Mouse (Mus musculus) liver, embryonic 11.5 days (tissue): ENCODE data around the gene Myh4. TPM values are rescaled to one million over a fixed set of nuclear protein-coding genes. Genes with fewer than 3 reads are reported as not detected.

Experiments used
- ATAC-seq: fragments of 200-750 bp; cut with Nextera tagmentation; replicated peaks from 2 replicates; pipeline ENCODE4 v1.8.0; 2017; ENCODE audit warnings: moderate number of reproducible peaks, mild to moderate bottlenecking, moderate TSS enrichment, moderate library complexity; ENCODE audit not compliant: low FRiP score
- DNase-seq: peaks from one replicate; pipeline ENCODE4 v3.0.0-alpha.2; 2017; ENCODE audit warnings: low spot score
- H3K27ac ChIP-seq: fragments of 300-500 bp; sonication (generic); 2 replicates; pipeline ENCODE4 v1.5.1; 2014; ENCODE audit warnings: mild to moderate bottlenecking, low read depth, low read length, control low read depth
- H3K27me3 ChIP-seq: fragments of 300-500 bp; sonication (generic); replicated peaks from 2 replicates; pipeline ENCODE4 v1.6.1; 2014; ENCODE audit warnings: low read length, mixed read lengths; ENCODE audit not compliant: control insufficient read depth, insufficient read depth
- H3K36me3 ChIP-seq: fragments of 300-500 bp; sonication (generic); 2 replicates; pipeline ENCODE4 v1.6.1; 2014; ENCODE audit warnings: mild to moderate bottlenecking, low read length, moderate library complexity, mixed read lengths; ENCODE audit not compliant: control insufficient read depth, insufficient read depth
- H3K4me1 ChIP-seq: fragments of 300-500 bp; sonication (generic); replicated peaks from 2 replicates; pipeline ENCODE4 v1.6.1; 2014; ENCODE audit warnings: low read length, mixed read lengths; ENCODE audit not compliant: control insufficient read depth, insufficient read depth
- H3K4me2 ChIP-seq: fragments of 300-500 bp; sonication (generic); 2 replicates; pipeline ENCODE4 v1.6.1; 2014; ENCODE audit warnings: mild to moderate bottlenecking, control low read depth, moderate library complexity
- H3K4me3 ChIP-seq: fragments of 300-500 bp; sonication (generic); 2 replicates; pipeline ENCODE4 v1.5.1; 2014; ENCODE audit warnings: low read depth, low read length, control low read depth
- H3K9ac ChIP-seq: fragments of 300-500 bp; sonication (generic); 2 replicates; pipeline ENCODE4 v1.6.1; 2014; ENCODE audit warnings: low read depth, low read length, control low read depth
- H3K9me3 ChIP-seq: fragments of 300-500 bp; sonication (generic); 2 replicates; pipeline ENCODE4 v1.6.1; 2016; ENCODE audit warnings: low read length, inconsistent platforms, mixed read lengths; ENCODE audit not compliant: control insufficient read depth
- WGBS: fragments of 180-500 bp; shearing (Covaris S2); extraction: QIAGEN DNeasy Blood & Tissue Kit; methylation state at CpG from one replicate; pipeline ENCODE4 v1.1.7; 2014; 5-methylcytosine and 5-hydroxymethylcytosine counted together
- polyA plus RNA-seq: library from polyadenylated mRNA; unstranded; fragments of >200 nt; fragmentation: Nextera tagmentation; extraction: Ambion mirVana; gene quantifications from 2 replicates; pipeline ENCODE4 v1.2.1, GENCODE M21; 2014

Gene Myh4
- not detected in 2 replicates for polyA plus RNA-seq

GRCm38 (mm10) chr11:67237481-67238079 lies at the start of gene Myh4:
Myh4 (plus strand) TSS chr11:67238029.
- DNase-seq (no peak), ATAC-seq (no peak)
- no peaks in the 10 kb centered on the region for H3K36me3 ChIP-seq
- no peaks in the 10 kb centered on the region for H3K9me3 ChIP-seq
- WGBS, result 79% methylated on average over 5 of the region's 5 CpGs
- no peak within 1 kb of the TSS for H3K9ac ChIP-seq
- H3K27me3 ChIP-seq, result no peaks in the 10 kb centered on the region
- H3K4me2 ChIP-seq, result no peak within 1 kb of the TSS
- no peaks in the 10 kb centered on the region for H3K4me1 ChIP-seq
- no peak within 1 kb of the TSS for H3K27ac ChIP-seq
- H3K4me3 ChIP-seq, result no peak within 1 kb of the TSS

- DNase-seq (no peak), ATAC-seq (no peak)
- Histone ChIP-seq H3K4me1 (no peaks in the 10 kb centered on the region), H3K27ac (no peak overlapping the region), H3K9ac (no peak overlapping the region), H3K36me3 (no peaks in the 10 kb centered on the region), H3K9me3 (no peaks in the 10 kb centered on the region), H3K27me3 (no peaks in the 10 kb centered on the region), H3K4me3 (no peak overlapping the region), H3K4me2 (no peak overlapping the region)
- 72% methylated on average over 10 of the region's 10 CpGs for WGBS
Observed at GRCm38 (mm10) chr11:67190316-67190715, 47.5 kb upstream of the Myh4 start.

- H3K9me3 ChIP-seq, result no peaks in the 10 kb centered on the region
- no peaks in the 10 kb centered on the region for H3K4me1 ChIP-seq
- H3K4me3 ChIP-seq, result no peak overlapping the region
- H3K27ac ChIP-seq, result no peak overlapping the region
- no peaks in the 10 kb centered on the region for H3K36me3 ChIP-seq
- no peak overlapping the region for H3K9ac ChIP-seq
- DNase-seq (no peak), ATAC-seq (no peak)
- no peak overlapping the region for H3K4me2 ChIP-seq
- H3K27me3 ChIP-seq, result no peaks in the 10 kb centered on the region
- WGBS, result 82% methylated on average over 2 of the region's 2 CpGs
Observed at GRCm38 (mm10) chr11:67190814-67191213, 47.0 kb upstream of the Myh4 start.

GRCm38 (mm10) chr11:67191496-67191895 lies 46.3 kb upstream of the Myh4 start:
- Histone ChIP-seq H3K4me3 (no peak overlapping the region), H3K36me3 (no peaks in the 10 kb centered on the region), H3K27me3 (no peaks in the 10 kb centered on the region), H3K9ac (no peak overlapping the region), H3K9me3 (no peaks in the 10 kb centered on the region), H3K27ac (no peak overlapping the region), H3K4me2 (no peak overlapping the region), H3K4me1 (no peaks in the 10 kb centered on the region)
- no peak for ATAC-seq
- 85% methylated on average over 14 of the region's 14 CpGs for WGBS
- no peak for DNase-seq

- no peak overlapping the region for H3K4me3 ChIP-seq
- no peak overlapping the region for H3K4me2 ChIP-seq
- no peak overlapping the region for H3K27ac ChIP-seq
- no peak overlapping the region for H3K9ac ChIP-seq
- no peaks in the 10 kb centered on the region for H3K36me3 ChIP-seq
- no peak for ATAC-seq
- H3K9me3 ChIP-seq, result no peaks in the 10 kb centered on the region
- no peaks in the 10 kb centered on the region for H3K27me3 ChIP-seq
- no peaks in the 10 kb centered on the region for H3K4me1 ChIP-seq
- 50% methylated on average over 1 of the region's 1 CpGs for WGBS
- no peak for DNase-seq
Observed at GRCm38 (mm10) chr11:67199321-67199720, 38.5 kb upstream of the Myh4 start.

- Histone ChIP-seq H3K4me1 (no peaks in the 10 kb centered on the region), H3K4me2 (no peak within 1 kb of the TSS), H3K9me3 (no peaks in the 10 kb centered on the region), H3K36me3 (no peaks in the 10 kb centered on the region), H3K4me3 (no peak within 1 kb of the TSS), H3K9ac (no peak within 1 kb of the TSS), H3K27ac (no peak within 1 kb of the TSS), H3K27me3 (no peaks in the 10 kb centered on the region)
- ATAC-seq (no peak), DNase-seq (no peak)
- WGBS, result 75% methylated on average over 4 of the region's 4 CpGs
Observed at GRCm38 (mm10) chr11:67199752-67200151, 38.1 kb upstream of the Myh4 start, which contains the start of gene Myh1. Myh1 (plus strand) TSS chr11:67200052.

- Histone ChIP-seq H3K36me3 (no peaks in the 10 kb centered on the region), H3K4me1 (no peaks in the 10 kb centered on the region), H3K27me3 (no peaks in the 10 kb centered on the region), H3K9me3 (no peaks in the 10 kb centered on the region), H3K4me3 (no peak overlapping the region), H3K4me2 (no peak overlapping the region), H3K9ac (no peak overlapping the region), H3K27ac (no peak overlapping the region)
- no peak for DNase-seq
- ATAC-seq, result no peak
- 77% methylated on average over 3 of the region's 3 CpGs for WGBS
Observed at GRCm38 (mm10) chr11:67204766-67205165, 33.1 kb upstream of the Myh4 start.

GRCm38 (mm10) chr11:67221803-67222202 lies 16.0 kb upstream of the Myh4 start:
- Histone ChIP-seq H3K36me3 (no peaks in the 10 kb centered on the region), H3K4me1 (no peaks in the 10 kb centered on the region), H3K27me3 (no peaks in the 10 kb centered on the region), H3K4me2 (no peak overlapping the region), H3K9me3 (no peaks in the 10 kb centered on the region), H3K4me3 (no peak overlapping the region), H3K9ac (no peak overlapping the region), H3K27ac (no peak overlapping the region)
- DNase-seq (no peak), ATAC-seq (no peak)
- 85% methylated on average over 8 of the region's 8 CpGs for WGBS

- Histone ChIP-seq H3K27ac (no peak overlapping the region), H3K9ac (no peak overlapping the region), H3K36me3 (no peaks in the 10 kb centered on the region), H3K9me3 (no peaks in the 10 kb centered on the region), H3K4me1 (no peaks in the 10 kb centered on the region), H3K4me2 (no peak overlapping the region), H3K4me3 (no peak overlapping the region), H3K27me3 (no peaks in the 10 kb centered on the region)
- DNase-seq, result no peak
- 67% methylated on average over 3 of the region's 3 CpGs for WGBS
- no peak for ATAC-seq
Observed at GRCm38 (mm10) chr11:67224466-67224865, 13.4 kb upstream of the Myh4 start.
